Mouse (Mus musculus): ENCODE measurements at regions not wholly inside any gene's neighbourhood (a gene's known extent, or its start where the extent isn't known, plus 50 kb on each side); places are given as distances from the start of the nearest gene placed in this dataset.
"Not testable (repeated sequence)": the region's sequence is repeated elsewhere in the genome, so short reads cannot be mapped to it uniquely, and the experiment has no call there.

GRCm38 (mm10) chr13:13888847-13889246 lies 65.4 kb upstream of the B3galnt2 start:
- H3K4me3 ChIP-seq (ENCODE audit: low read depth, low read length); H3K27me3 ChIP-seq (ENCODE audit: control insufficient read depth, insufficient read depth, low read length): not testable (repeated sequence)

DNA sequence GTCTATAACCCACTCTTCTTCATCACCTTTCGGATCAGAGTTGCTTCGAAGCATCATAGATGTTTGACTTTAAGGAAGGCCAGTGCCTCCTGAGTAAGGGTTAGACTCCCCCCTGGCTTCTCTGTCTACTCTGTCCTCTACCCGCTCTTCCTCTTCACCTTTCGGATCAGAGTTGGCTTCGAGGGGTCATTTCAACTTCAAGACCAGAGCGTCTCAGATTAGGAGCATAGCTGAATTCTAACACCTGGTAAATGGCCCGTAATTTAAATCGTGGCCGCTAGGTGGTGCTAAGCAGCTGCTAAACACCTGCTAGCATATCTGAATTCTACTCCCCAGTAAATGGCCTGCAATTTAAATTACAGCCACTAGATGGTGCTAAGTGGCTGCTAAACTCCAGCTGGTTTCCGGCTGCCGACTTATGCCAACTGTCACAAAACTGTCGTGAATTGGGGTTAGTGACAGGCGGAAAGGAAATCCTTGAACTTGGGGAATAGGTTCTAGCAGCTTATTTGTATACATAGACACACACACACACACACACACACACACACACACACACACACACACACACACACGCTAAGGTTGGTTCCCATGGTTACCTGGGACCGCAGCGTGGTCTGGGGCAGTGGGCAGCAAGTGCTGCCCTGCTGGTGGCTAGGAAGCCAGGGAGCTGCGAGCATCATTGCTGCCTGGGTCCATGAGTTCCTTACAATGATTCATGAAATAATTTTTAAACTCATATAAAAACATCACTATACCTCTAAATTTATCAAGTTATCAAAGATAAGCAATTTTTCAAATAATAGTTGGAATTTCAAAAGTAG lies 64.8 kb upstream of the B3galnt2 start:
- no peaks in the 10 kb centered on the region for H3K27me3 ChIP-seq (ENCODE audit: control insufficient read depth, insufficient read depth, low read length)
- peak overlapping the region; percentile 60 for H3K4me3 ChIP-seq (ENCODE audit: low read depth, low read length)
- H3K27ac ChIP-seq (ENCODE audit: insufficient read depth, low read depth, low read length) = no peak overlapping the region
- no peaks in the 10 kb centered on the region for H3K36me3 ChIP-seq (ENCODE audit: control insufficient read depth, insufficient read depth, low read length)
- H3K4me1 ChIP-seq (ENCODE audit: control insufficient read depth, insufficient read depth, insufficient read length, low read length) = no peaks in the 10 kb centered on the region
- TF ChIP-seq POLR2A (IDR thresholded peaks at IDR 0.05; ENCODE audit: low read depth, low read length) = no peak
- peak; percentile 83; the same call in 1 of the 2 replicates for TF ChIP-seq CTCF (IDR thresholded peaks at IDR 0.05; ENCODE audit: extremely low read depth, insufficient read length, insufficient replicate concordance, low read depth, low read length)
- WGBS = 15% methylated on average over 17 of the region's 17 CpGs

More at GRCm38 (mm10) chr13:13888847-13889246, 65.4 kb upstream of the B3galnt2 start:
- H3K27ac ChIP-seq (ENCODE audit: insufficient read depth, low read depth, low read length); H3K4me1 ChIP-seq (ENCODE audit: control insufficient read depth, insufficient read depth, insufficient read length, low read length); H3K36me3 ChIP-seq (ENCODE audit: control insufficient read depth, insufficient read depth, low read length): not testable (repeated sequence)
- WGBS = 87% methylated on average over 15 of the region's 15 CpGs

- not testable (repeated sequence) for H3K27me3 ChIP-seq (ENCODE audit: control insufficient read depth, insufficient read depth, low read length); H3K4me3 ChIP-seq (ENCODE audit: low read depth, low read length); H3K27ac ChIP-seq (ENCODE audit: insufficient read depth, low read depth, low read length); H3K4me1 ChIP-seq (ENCODE audit: control insufficient read depth, insufficient read depth, insufficient read length, low read length); H3K36me3 ChIP-seq (ENCODE audit: control insufficient read depth, insufficient read depth, low read length)
- 93% methylated on average over 16 of the region's 16 CpGs for WGBS
Measured at GRCm38 (mm10) chr13:13902186-13902585, 52.1 kb upstream of the B3galnt2 start.

All from small intestine, adult 2 months (tissue).